Mouse (Mus musculus) bone marrow macrophage, adult 2 months (primary cell): ENCODE data around the gene Slc1a7.

Experiments
- CTCF ChIP-seq: IDR thresholded peaks from 2 replicates; pipeline ENCODE4 v1.5.1; 2012; ENCODE audit warnings: low read depth, mild to moderate bottlenecking, low read length, moderate library complexity
- POLR2A ChIP-seq: IDR thresholded peaks from 2 replicates; pipeline ENCODE4 v1.6.1; 2012; ENCODE audit warnings: mild to moderate bottlenecking, low read depth, low read length, borderline replicate concordance

DNA sequence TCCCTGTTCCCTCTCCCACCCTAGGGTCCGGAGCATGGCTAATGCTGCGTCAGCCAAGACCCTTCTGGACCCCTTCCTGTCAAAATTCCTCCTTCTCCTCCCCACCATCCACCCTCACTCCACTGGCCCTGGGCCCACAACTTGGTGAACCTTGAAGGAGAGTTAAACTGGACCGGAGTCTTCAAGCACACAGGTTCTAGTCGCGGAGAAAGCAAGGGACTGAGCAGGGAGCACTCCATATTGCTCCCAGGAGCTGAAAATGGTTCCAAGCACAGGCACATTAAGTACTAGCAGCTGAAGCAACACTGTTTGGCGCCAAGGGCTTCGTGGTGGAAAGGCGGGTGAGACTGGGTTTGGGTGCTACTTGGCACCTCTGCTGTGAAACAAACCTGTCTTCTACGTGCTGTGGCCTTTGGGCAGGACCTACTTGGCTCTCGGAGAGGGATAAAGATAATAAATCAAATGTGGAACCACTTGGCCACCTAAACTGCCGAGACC, 64.3 kb downstream of the Slc1a7 start:
- TF ChIP-seq POLR2A (no peak), CTCF (no peak)
